Mouse (Mus musculus): ENCODE results near the gene Spint1.

- TF ChIP-seq CTCF (IDR thresholded peaks at IDR 0.05; ENCODE audit: low read depth, low read length) (no peak), GATA1 (IDR thresholded peaks at IDR 0.05; ENCODE audit: borderline replicate concordance, low read length) (no peak)
Measured at GRCm38 (mm10) chr2:119261326-119261725, 24.2 kb downstream of the Spint1 start.
